Mouse (Mus musculus) lung, postnatal 36 days (tissue): ENCODE results near the gene Tmc8.

ENCODE experiments used
- DNase-seq: peaks from one replicate; pipeline ENCODE4 v3.0.0; 2022; ENCODE audit warnings: mixed read lengths

Gene Tmc8

GRCm38 (mm10) chr11:117781993-117782704, at the start of gene Tmc8, which contains the start of gene Tmc6:
Gene Tmc8 (plus strand): TSS chr11:117782076.
Gene Tmc6 (minus strand): TSS chr11:117782198.
- peak; percentile 71 for DNase-seq

- peak; percentile 39 for DNase-seq
These were observed 45.7 kb upstream of the Tmc8 start for GRCm38 (mm10) chr11:117736037-117736689.

- no peak for DNase-seq
These were observed 43.8 kb upstream of the Tmc8 start for GRCm38 (mm10) chr11:117738123-117738522.

GRCm38 (mm10) chr11:117741128-117741527, 40.7 kb upstream of the Tmc8 start:
- DNase-seq = no peak

GRCm38 (mm10) chr11:117742243-117742642, 39.6 kb upstream of the Tmc8 start:
- DNase-seq = no peak

GRCm38 (mm10) chr11:117742715-117743114, 39.2 kb upstream of the Tmc8 start:
- DNase-seq = no peak

- DNase-seq = no peak
These were observed 38.3 kb upstream of the Tmc8 start for GRCm38 (mm10) chr11:117743454-117744030.

- no peak for DNase-seq
These were observed 33.2 kb upstream of the Tmc8 start for GRCm38 (mm10) chr11:117748628-117749027.

- no peak for DNase-seq
These were observed 32.5 kb upstream of the Tmc8 start for GRCm38 (mm10) chr11:117749414-117749813.

- no peak for DNase-seq
These were observed 30.3 kb upstream of the Tmc8 start for GRCm38 (mm10) chr11:117751544-117751943.

- no peak for DNase-seq
These were observed 26.0 kb upstream of the Tmc8 start for GRCm38 (mm10) chr11:117755891-117756290.

- no peak for DNase-seq
These were observed 22.6 kb upstream of the Tmc8 start for GRCm38 (mm10) chr11:117759267-117759666.

GRCm38 (mm10) chr11:117760374-117761119, 21.3 kb upstream of the Tmc8 start:
- no peak for DNase-seq

- no peak for DNase-seq
These were observed 20.1 kb upstream of the Tmc8 start for GRCm38 (mm10) chr11:117761801-117762200.

- no peak for DNase-seq
These were observed 19.6 kb upstream of the Tmc8 start for GRCm38 (mm10) chr11:117762246-117762645.

GRCm38 (mm10) chr11:117764319-117764718, 17.6 kb upstream of the Tmc8 start:
- no peak for DNase-seq

- no peak for DNase-seq
These were observed 16.5 kb upstream of the Tmc8 start for GRCm38 (mm10) chr11:117765361-117765760.

- no peak for DNase-seq
These were observed 15.6 kb upstream of the Tmc8 start for GRCm38 (mm10) chr11:117766275-117766674.

- DNase-seq = no peak
These were observed 12.9 kb upstream of the Tmc8 start for GRCm38 (mm10) chr11:117768725-117769682.

- no peak for DNase-seq
These were observed 12.2 kb upstream of the Tmc8 start for GRCm38 (mm10) chr11:117769683-117770047.

- no peak for DNase-seq
These were observed 11.5 kb upstream of the Tmc8 start for GRCm38 (mm10) chr11:117770407-117770806.

GRCm38 (mm10) chr11:117772352-117772751, 9.5 kb upstream of the Tmc8 start:
- DNase-seq = no peak
